Mouse (Mus musculus) C2C12 (cell line): ENCODE measurements around the gene Nfx1.

ENCODE experiments used
- CTCF ChIP-seq: IDR thresholded peaks from one replicate; pipeline ENCODE4 v1.5.1; 2011; ENCODE audit not compliant: control insufficient read depth, insufficient read depth, insufficient read length
- MYOG ChIP-seq: IDR thresholded peaks from one replicate; pipeline ENCODE4 v1.6.1; 2011; ENCODE audit not compliant: control insufficient read depth, insufficient read length; ENCODE audit errors: extremely low read depth

- no peak for TF ChIP-seq CTCF
- TF ChIP-seq MYOG: no peak
Measured at GRCm38 (mm10) chr4:40970592-40970841, 189 bp upstream of the Nfx1 start.
